Mouse (Mus musculus): ENCODE data around the gene Gse1. TPM values are rescaled to one million over a fixed set of nuclear protein-coding genes. Genes with fewer than 3 reads are reported as not detected.
A peak's percentile ranks its signal among the peaks of the same experiment; 100 is the strongest.
"Not testable (repeated sequence)": the region's sequence is repeated elsewhere in the genome, so short reads cannot be mapped to it uniquely, and the experiment has no call there.

Gse1 gene
- polyA plus RNA-seq, 1 experiment = 57.1 TPM

DNA sequence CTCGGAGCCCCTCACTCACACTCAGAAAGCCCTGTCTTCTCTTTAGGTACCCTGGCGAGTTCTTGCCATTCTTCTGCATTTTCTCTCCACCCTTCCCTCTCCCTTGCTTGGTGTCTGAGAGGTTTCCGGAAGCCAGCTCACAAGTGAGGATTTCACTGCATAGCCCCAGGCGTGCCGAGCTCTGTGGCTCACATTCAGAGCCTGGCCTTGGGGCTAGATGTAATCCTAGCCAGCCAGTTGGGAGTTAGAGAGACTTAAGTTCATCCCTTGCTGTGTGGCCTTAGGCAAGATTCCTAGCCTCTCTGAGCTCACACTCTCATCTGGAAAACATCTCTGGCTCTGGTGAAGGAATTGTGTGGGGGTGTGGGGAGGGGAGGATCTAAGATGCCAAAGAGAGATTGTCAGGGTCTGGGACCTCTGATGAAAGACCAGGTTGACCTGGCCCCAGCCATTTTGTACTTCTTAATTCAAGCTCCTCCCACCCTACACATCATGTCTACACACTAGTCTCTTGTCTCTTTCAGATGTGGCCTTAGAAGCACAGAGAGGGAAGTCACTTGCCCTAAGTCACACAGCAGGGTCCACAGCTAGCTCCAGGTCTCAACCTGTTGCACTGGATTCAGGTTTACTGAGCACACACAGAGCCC lies 108.8 kb downstream of the Gse1 start:
- DNase-seq (ENCODE audit: extremely low spot score in 1 of 2, low spot score in 1 of 2) = no peak

DNA sequence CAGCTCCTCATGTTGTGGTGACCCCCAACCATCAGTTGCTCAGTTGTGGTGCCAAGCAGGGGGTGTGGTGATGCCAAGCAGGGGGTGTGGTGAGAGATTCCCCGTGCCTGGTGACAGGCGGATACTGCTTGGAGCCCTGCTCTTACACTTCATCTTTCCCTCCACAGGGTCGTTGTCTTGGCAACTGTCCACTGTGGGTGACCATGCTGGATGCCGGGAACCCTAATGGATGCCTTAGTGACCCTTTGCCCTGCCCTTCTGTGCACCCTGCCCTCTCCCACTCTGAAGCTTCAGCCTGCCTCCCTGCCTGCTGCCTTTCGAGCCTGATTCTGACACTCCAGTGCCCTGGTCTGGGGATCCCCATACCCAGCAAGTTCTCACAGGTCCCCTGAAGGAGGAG lies 109.4 kb downstream of the Gse1 start:
- no peak for DNase-seq (ENCODE audit: extremely low spot score in 1 of 2, low spot score in 1 of 2)

DNA sequence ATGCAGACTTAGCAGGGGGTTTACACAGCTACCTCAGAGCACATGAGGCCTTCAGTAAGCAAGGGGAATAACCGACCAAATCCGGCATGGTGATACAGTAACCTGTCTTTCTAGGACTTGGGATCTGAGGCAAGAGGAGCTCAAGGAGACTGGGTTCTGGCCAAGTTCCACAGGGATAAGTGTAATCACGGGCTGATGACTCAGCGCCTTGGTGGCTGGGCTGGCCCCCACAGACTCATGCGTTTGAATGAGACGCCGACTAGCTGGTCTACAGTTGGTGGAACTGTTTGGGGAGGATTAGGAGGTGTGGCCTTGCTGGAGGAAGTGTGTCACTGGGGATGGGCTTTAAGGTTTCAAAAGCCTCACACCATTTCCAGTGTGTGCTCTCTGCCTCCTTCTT lies 110.4 kb downstream of the Gse1 start:
- no peak for DNase-seq (ENCODE audit: extremely low spot score in 1 of 2, low spot score in 1 of 2)

DNA sequence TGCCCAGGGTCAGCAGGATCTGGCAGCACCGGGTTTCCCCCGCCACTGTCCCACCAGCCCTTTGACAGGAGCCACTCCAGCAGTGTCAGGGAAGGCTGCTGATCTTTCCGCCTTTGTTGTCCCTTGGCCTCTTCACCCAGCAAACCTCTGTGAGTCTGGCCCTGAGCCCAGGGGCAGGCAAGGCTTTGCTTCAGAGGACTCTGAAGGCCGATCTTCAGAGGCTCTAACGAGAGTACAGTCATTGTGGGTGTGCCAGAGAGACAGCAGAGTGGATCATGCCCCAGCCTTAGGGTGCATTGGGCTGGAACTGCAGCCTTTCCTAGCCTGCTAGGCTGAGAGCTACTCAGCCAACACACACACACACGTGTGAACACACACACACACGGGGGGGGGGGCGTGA lies 111.5 kb downstream of the Gse1 start:
- DNase-seq (ENCODE audit: extremely low spot score in 1 of 2, low spot score in 1 of 2) = no peak

DNA sequence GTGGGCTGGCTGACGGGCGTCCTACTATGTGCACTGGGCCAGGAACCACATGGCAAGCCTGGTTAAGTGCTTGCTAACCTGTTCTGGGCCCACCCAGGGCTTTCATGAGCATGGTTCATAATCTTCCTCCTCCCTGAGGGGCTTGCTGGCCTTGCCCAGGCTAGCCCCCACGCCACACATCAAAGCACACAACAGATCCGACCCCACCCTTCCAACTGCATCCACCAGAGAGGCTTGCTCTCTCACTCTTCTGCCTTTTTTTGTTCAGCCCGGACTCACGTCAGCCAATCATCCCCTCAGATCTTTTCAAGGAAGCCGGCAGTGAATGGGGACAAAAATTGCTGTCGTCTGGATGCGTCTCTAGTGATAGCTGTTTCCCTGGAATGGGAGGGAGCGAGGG lies 112.9 kb downstream of the Gse1 start:
- DNase-seq (ENCODE audit: extremely low spot score in 1 of 2, low spot score in 1 of 2) = no peak

GRCm38 (mm10) chr8:120342847-120343548 lies 114.7 kb downstream of the Gse1 start:
- no peak for DNase-seq (ENCODE audit: extremely low spot score in 1 of 2, low spot score in 1 of 2)

DNA sequence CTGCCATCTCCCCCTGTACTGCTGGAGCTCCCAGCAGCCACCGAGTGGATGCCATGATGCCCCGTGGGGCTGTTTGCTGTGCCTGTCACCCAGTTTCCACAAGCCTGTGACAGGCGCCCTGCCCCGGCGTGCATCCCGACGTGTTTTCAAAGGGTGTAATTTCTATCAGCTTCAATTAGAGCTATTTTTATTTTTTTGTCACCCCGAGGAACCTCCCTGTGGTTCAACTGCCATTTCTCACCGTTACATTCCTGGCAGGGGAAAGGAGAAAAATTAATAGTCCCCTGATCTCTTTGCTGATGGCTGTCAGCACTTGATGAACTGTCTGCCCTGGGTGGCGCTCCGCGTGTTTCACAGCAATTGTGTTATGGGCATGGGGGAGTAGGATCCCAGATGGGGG lies 115.3 kb downstream of the Gse1 start:
- DNase-seq (ENCODE audit: extremely low spot score in 1 of 2, low spot score in 1 of 2) = no peak

DNA sequence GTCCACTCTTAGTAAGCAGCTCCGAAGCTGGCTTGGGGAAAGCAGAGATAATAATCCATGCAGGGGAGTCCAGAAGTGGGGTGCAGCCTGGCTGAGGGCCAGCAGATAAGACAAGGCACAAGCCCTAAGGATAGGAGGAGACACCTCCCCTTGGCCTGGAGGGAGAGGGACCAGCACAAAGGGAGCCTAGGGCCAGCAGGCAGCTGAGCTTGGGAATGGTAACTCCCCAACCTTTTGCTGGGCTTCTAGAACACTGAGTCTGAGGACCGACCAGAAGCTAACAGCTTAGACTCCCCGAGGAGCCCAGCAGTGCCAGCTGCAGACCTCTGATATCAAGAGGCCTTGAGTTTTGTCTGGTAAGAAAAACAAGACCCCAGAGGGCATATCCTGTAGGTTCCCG lies 115.9 kb downstream of the Gse1 start:
- DNase-seq (ENCODE audit: extremely low spot score in 1 of 2, low spot score in 1 of 2) = no peak

DNA sequence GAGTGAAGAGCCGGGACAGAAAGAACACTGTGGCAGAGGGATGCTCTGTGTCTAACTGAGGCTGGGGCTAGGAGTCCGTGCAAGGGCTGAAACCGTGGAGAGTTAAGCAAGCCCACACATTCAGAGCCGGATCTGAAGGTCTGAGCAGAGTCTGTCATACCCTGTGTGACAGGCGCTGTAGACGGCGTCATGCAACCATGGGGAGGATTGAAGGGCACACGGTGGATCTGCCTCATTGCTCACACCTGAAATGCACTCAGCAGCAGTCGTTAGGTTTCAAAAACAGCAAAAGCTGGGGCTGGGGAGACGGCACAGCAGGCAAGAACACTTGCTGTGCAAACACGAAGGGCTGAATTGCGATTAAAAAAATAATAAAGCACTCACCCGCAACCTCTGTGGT lies 116.3 kb downstream of the Gse1 start:
- DNase-seq (ENCODE audit: extremely low spot score in 1 of 2, low spot score in 1 of 2) = no peak

DNA sequence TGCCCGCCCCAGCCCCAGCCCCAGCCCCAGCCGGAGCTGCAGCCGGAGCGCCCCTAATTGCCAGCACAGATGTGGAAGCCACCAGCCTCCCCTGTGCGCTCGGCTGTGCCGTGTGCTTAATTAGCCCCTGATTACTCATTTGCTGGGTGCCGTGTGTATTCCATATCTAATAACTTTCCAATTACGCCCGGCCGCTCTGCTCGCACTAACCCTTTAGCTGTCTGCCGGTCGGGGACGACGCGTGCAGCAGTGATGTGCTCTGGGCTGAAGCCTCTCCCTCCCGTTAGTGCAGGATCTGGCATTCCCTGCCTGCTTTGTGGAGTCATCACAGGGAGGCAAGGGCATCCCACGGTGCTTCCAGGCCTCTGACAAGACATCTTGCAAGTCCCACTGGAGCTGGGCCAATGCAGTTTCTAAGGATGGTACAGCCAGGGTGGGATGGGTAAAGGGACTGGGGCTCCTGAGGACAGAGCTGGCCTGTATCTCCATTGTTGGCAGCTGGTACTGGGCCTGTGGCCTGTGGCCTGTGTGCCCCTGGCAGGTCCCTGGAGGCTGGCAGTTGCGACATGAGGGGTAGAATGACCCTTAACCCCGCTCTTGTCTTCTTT lies 119.6 kb downstream of the Gse1 start:
- no peak for DNase-seq (ENCODE audit: extremely low spot score in 1 of 2, low spot score in 1 of 2)

- DNase-seq (ENCODE audit: extremely low spot score in 1 of 2, low spot score in 1 of 2) = no peak
Observed at GRCm38 (mm10) chr8:120348922-120349321, 120.7 kb downstream of the Gse1 start.

- DNase-seq (ENCODE audit: extremely low spot score in 1 of 2, low spot score in 1 of 2) = no peak
Observed at GRCm38 (mm10) chr8:120351332-120352071, 123.2 kb downstream of the Gse1 start.

- DNase-seq (ENCODE audit: extremely low spot score in 1 of 2, low spot score in 1 of 2) = peak; percentile 73 to 83
Observed at GRCm38 (mm10) chr8:120352096-120352495, 123.8 kb downstream of the Gse1 start.

DNA sequence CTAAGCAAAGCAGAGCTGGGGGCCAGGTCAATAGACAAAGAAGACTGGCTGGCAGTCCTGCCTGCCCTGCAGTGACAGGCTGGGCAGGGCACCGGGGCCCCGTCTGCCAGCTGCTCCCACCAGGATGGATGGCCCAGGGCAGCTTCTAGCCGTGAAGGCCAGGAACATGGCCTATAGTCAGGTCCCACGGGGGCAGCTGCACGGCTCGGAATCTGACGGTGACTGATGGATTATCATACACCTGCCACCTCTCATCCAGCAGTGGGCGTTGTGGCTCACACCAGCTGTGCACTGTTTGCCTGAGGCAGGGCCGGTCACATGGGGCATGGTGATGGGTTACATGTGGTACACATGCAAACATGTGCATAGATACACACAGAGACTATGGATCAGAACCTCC lies 127.8 kb downstream of the Gse1 start:
- DNase-seq (ENCODE audit: extremely low spot score in 1 of 2, low spot score in 1 of 2) = no peak

- no peak for DNase-seq (ENCODE audit: extremely low spot score in 1 of 2, low spot score in 1 of 2)
Observed at GRCm38 (mm10) chr8:120357504-120357903, 129.2 kb downstream of the Gse1 start.

DNA sequence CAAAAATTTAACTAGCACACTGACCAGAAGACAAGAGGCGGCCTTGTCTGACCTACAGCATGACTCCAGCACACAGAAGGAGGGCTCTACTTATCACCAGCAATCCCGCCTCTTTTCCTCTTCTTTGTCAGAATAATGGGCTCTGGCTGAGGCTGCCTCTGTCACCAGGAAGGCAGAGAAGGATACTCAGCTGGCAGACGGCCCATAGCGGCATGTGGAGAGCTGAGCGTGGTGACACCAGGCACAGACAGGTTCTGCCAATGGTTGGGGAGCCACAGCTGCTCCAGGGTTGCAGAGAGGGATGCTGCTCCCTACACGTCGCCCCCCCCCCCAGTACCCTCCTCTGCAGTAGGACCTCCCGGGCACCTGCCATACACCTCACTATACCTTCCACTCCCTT lies 133.0 kb downstream of the Gse1 start:
- DNase-seq (ENCODE audit: extremely low spot score in 1 of 2, low spot score in 1 of 2) = peak in 1 of 2 experiments; percentile 64

DNA sequence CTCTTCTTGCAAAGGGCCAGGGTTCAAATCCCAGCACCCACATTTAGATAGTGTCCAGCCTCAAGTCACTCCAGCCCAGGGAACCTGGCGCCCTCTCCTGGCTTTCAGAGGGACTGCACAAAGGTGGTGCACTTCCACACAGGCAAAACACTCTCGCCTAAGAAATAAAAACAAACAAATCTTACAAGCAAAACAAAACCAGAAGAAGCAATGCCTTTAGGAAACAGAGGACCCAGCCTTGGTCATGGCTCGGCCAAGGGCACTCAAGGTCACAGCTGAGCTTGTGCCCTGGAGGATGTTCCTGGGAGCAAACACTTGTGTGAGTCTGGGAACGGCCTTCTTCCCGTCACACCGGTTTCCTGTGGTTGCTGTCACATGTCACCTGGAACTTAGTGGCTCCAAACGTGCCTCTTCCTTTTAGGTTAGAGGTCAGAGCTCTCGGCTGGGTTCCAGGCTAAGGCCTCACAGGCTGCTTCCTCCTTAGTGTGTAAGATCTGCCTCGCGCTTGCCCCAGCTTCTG lies 135.4 kb downstream of the Gse1 start:
- no peak for DNase-seq (ENCODE audit: extremely low spot score in 1 of 2, low spot score in 1 of 2)

- DNase-seq (ENCODE audit: extremely low spot score in 1 of 2, low spot score in 1 of 2) = peak in 1 of 2 experiments; percentile 35
Observed at GRCm38 (mm10) chr8:120364093-120364725, 136.0 kb downstream of the Gse1 start.

DNA sequence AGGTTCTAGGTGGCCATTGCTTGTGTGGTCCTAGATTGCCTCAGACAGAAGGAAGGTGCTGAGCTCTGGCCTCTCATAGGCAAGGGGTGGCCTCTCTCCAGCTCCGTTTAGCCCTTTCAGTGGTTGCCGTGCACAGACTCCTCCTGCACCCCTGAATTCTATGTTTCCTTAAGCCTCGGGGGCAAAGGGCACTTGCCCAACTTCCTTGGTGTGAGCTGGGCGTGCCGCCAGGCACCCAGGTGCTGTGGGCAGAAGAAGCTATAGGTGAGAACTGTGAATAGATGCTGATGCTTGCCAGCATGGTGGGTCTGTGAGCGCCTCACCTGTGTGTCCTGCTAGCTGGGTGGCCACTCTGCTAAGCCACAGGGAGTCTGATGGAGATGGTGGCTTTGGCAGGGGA lies 138.6 kb downstream of the Gse1 start:
- no peak for DNase-seq (ENCODE audit: extremely low spot score in 1 of 2, low spot score in 1 of 2)

GRCm38 (mm10) chr8:120368191-120368590 lies 139.9 kb downstream of the Gse1 start:
- not testable (repeated sequence) for DNase-seq (ENCODE audit: extremely low spot score in 1 of 2, low spot score in 1 of 2)

Data from frontal cortex, adult 2 months (tissue).